Mouse (Mus musculus): ENCODE results near the gene Herc6.

GRCm38 (mm10) chr6:57531441-57531840 is 49.4 kb upstream of the Herc6 start:
- TF ChIP-seq CTCF (conservative IDR thresholded peaks at IDR 0.05; ENCODE audit: low read length) (no peak), POU5F1 (IDR thresholded peaks at IDR 0.05; ENCODE audit: borderline replicate concordance, low read length) (no peak)
